Mouse (Mus musculus): ENCODE measurements around the gene Slc10a1.

DNA sequence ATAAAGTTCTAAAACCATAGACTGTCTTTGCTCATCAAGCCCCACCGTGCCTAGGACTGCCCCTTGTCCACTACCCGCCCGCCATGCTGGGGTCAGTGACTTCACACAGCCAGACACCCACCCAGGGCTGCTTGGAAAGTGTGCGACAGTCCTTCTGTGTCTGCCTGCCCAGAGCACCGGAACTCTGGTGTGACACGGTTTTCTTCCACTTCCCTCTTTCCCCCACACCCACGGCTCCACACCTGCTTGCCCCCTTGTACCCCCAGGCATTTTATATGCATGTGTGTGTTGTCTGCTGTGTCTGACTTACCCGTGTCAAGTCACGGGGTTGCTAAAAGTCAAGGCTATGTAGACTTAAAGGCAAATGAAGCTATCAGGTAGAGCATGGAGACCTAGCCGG lies 23.3 kb upstream of the Slc10a1 start:
- TF ChIP-seq CTCF (IDR thresholded peaks at IDR 0.05; ENCODE audit: low read depth) (no peak), EP300 (IDR thresholded peaks at IDR 0.05; ENCODE audit: low read depth) (no peak)

Data from liver, embryonic 14.5 days (tissue).